Mouse (Mus musculus): Measurements from ENCODE around the gene Luzp1. TPM values are rescaled to one million over a fixed set of nuclear protein-coding genes. Genes with fewer than 3 reads are reported as not detected.

The Luzp1 gene
- polyA plus RNA-seq, 1 experiment from 2014 or later: 140 TPM

- Histone ChIP-seq H3K27me3 (ENCODE audit: insufficient read depth, low read length) (no peaks in the 10 kb centered on the region; the same call in 1 of the 2 replicates), H3K4me1 (ENCODE audit: insufficient read depth) (peaks cover 11% of the 10 kb centered on the region; the same call in 1 of the 2 replicates), H3K9me3 (ENCODE audit: low read depth, low read length) (no peaks in the 10 kb centered on the region), H3K4me3 (ENCODE audit: low read depth, low read length) (peak overlapping the region; percentile 89), H3K36me3 (ENCODE audit: insufficient read depth) (no peaks in the 10 kb centered on the region), H3K9ac (peak overlapping the region; percentile 90), H3K27ac (ENCODE audit: low read depth) (peak overlapping the region; percentile 96), H3K4me2 (peak overlapping the region; percentile 66)
- DNase-seq (peak; percentile 64), ATAC-seq (ENCODE audit: insufficient read depth) (peak; percentile 36)
- WGBS: under 1% methylated on average over 52 of the region's 58 CpGs
- TF ChIP-seq CTCF (IDR thresholded peaks at IDR 0.05; ENCODE audit: low read depth): no peak
Measured at GRCm38 (mm10) chr4:136470347-136471071, 948 bp downstream of the Luzp1 start.

GRCm38 (mm10) chr4:136476692-136477091 is 7.1 kb downstream of the Luzp1 start:
- ATAC-seq (ENCODE audit: insufficient read depth) (no peak), DNase-seq (no peak)
- 95% methylated on average over 1 of the region's 1 CpGs for WGBS
- H3K27ac ChIP-seq (ENCODE audit: low read depth): no peak overlapping the region
- H3K9ac ChIP-seq: no peak overlapping the region
- H3K4me2 ChIP-seq: no peak overlapping the region
- TF ChIP-seq CTCF (IDR thresholded peaks at IDR 0.05; ENCODE audit: low read depth): no peak
- no peaks in the 10 kb centered on the region for H3K9me3 ChIP-seq (ENCODE audit: low read depth, low read length)
- H3K4me1 ChIP-seq (ENCODE audit: insufficient read depth): peaks cover 4% of the 10 kb centered on the region; the same call in 1 of the 2 replicates
- no peaks in the 10 kb centered on the region for H3K36me3 ChIP-seq (ENCODE audit: insufficient read depth)
- H3K4me3 ChIP-seq (ENCODE audit: low read depth, low read length): no peak overlapping the region
- no peaks in the 10 kb centered on the region for H3K27me3 ChIP-seq (ENCODE audit: insufficient read depth, low read length)

DNA sequence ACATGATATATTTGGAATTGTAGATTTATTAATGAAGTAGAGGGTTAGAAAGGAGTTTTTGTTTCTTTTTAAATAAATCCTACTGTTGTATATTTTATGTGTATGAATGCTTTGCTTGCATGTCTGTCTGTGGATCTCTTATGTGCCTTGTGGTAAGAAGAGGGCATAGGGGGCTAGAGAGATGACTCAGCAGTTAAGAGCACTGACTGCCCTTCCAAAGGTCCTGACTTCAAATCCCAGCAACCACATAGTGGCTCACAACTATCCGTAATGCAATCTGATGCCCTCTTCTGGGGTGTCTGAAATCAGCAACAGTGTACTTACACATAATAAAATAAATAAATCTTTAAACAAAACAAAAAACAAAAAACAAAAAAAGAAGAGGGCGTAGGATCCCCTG is 17.0 kb downstream of the Luzp1 start:
- no peaks in the 10 kb centered on the region for H3K4me1 ChIP-seq (ENCODE audit: insufficient read depth)
- no peak overlapping the region for H3K9ac ChIP-seq
- no peak for TF ChIP-seq CTCF (IDR thresholded peaks at IDR 0.05; ENCODE audit: low read depth)
- 75% methylated on average over 2 of the region's 2 CpGs for WGBS
- H3K9me3 ChIP-seq (ENCODE audit: low read depth, low read length): no peaks in the 10 kb centered on the region
- no peak overlapping the region for H3K4me2 ChIP-seq
- no peaks in the 10 kb centered on the region for H3K36me3 ChIP-seq (ENCODE audit: insufficient read depth)
- no peak overlapping the region for H3K4me3 ChIP-seq (ENCODE audit: low read depth, low read length)
- no peak for ATAC-seq (ENCODE audit: insufficient read depth)
- H3K27ac ChIP-seq (ENCODE audit: low read depth): no peak overlapping the region
- no peaks in the 10 kb centered on the region for H3K27me3 ChIP-seq (ENCODE audit: insufficient read depth, low read length)
- DNase-seq: no peak

GRCm38 (mm10) chr4:136495993-136496392 is 26.4 kb downstream of the Luzp1 start:
- no peaks in the 10 kb centered on the region for H3K9me3 ChIP-seq (ENCODE audit: low read depth, low read length)
- TF ChIP-seq CTCF (IDR thresholded peaks at IDR 0.05; ENCODE audit: low read depth): no peak
- no peak for DNase-seq
- H3K27me3 ChIP-seq (ENCODE audit: insufficient read depth, low read length): no peaks in the 10 kb centered on the region
- no peak overlapping the region for H3K4me3 ChIP-seq (ENCODE audit: low read depth, low read length)
- H3K9ac ChIP-seq: no peak overlapping the region
- ATAC-seq (ENCODE audit: insufficient read depth): no peak
- H3K27ac ChIP-seq (ENCODE audit: low read depth): no peak overlapping the region
- H3K4me1 ChIP-seq (ENCODE audit: insufficient read depth): no peaks in the 10 kb centered on the region; the same call in 1 of the 2 replicates
- no peak overlapping the region for H3K4me2 ChIP-seq
- no peaks in the 10 kb centered on the region for H3K36me3 ChIP-seq (ENCODE audit: insufficient read depth)

DNA sequence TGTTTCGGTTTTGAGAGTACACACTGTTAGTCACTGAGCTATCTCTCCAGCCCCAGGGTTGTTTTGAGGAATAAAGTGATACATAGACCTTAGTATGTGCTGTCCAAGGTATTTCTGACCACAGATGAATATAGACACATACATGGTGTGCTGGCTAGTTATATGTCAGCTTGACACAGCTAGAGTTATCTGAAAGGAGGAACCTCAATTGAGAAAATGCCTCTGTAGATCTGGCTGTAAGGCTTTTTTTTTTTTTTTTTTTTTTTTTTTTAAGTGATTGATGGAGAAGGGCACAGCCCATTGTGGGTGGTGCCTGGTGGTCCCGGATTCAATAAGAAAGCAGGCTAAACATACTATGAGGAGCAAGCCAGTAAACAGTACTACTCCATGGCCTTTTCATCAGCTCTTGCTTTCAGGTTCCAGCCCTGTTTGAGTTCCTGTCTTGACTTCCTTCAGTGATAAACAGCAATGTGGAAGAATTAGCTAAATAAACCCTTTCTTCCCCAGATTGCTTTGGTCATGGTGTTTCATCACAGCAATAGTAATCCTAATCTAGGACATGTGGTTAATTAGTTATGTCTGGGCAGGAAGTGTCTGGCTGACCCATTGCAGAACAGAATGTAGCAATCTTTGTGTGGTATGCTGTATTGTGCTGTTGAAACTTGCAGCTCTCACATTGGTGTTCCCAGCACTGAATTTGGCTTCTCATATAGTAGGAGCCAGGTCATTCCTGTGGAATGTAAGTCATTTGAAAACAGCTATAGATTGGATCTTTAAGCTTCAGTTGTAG is 36.1 kb downstream of the Luzp1 start:
- DNase-seq: no peak
- TF ChIP-seq CTCF (IDR thresholded peaks at IDR 0.05; ENCODE audit: low read depth): no peak
- 47% methylated on average over 2 of the region's 2 CpGs for WGBS
- ATAC-seq (ENCODE audit: insufficient read depth): no peak
- H3K9me3 ChIP-seq (ENCODE audit: low read depth, low read length): no peaks in the 10 kb centered on the region
- H3K4me2 ChIP-seq: no peak overlapping the region
- H3K4me1 ChIP-seq (ENCODE audit: insufficient read depth): no peaks in the 10 kb centered on the region; the same call in 1 of the 2 replicates
- no peaks in the 10 kb centered on the region for H3K36me3 ChIP-seq (ENCODE audit: insufficient read depth)
- no peak overlapping the region for H3K9ac ChIP-seq
- no peak overlapping the region for H3K27ac ChIP-seq (ENCODE audit: low read depth)
- no peak overlapping the region for H3K4me3 ChIP-seq (ENCODE audit: low read depth, low read length)
- no peaks in the 10 kb centered on the region for H3K27me3 ChIP-seq (ENCODE audit: insufficient read depth, low read length)

DNA sequence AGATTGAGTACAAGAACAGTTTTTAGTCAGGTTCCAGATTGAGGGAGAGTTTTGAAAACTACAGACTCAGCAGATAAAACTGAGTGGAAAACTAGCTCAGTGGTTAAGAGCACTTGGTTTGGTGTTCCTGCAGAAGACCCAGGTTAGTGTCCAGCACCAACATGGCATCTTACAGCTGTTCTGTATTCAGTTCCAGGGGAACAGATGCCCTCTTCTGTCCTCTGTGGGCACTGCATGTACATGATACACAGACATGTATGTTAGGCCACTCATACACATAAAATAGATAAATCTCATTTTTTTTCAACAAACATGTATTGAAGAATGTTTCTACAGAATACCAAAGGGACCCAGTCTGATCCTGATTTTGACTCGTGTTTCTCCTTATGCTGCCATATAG is 40.3 kb downstream of the Luzp1 start:
- DNase-seq (peak; percentile 40), ATAC-seq (ENCODE audit: insufficient read depth) (no peak)
- TF ChIP-seq CTCF (IDR thresholded peaks at IDR 0.05; ENCODE audit: low read depth): peak; percentile 45
- no peak overlapping the region for H3K9ac ChIP-seq
- H3K27ac ChIP-seq (ENCODE audit: low read depth): no peak overlapping the region
- H3K27me3 ChIP-seq (ENCODE audit: insufficient read depth, low read length): no peaks in the 10 kb centered on the region
- no peaks in the 10 kb centered on the region for H3K9me3 ChIP-seq (ENCODE audit: low read depth, low read length)
- H3K4me3 ChIP-seq (ENCODE audit: low read depth, low read length): no peak overlapping the region
- WGBS: 70% methylated on average over 1 of the region's 1 CpGs
- no peak overlapping the region for H3K4me2 ChIP-seq
- 0 out of 2 replicates have a peak, but pooled peaks cover 5% of the 10 kb centered on the region for H3K4me1 ChIP-seq (ENCODE audit: insufficient read depth)
- H3K36me3 ChIP-seq (ENCODE audit: insufficient read depth): no peaks in the 10 kb centered on the region

- no peak overlapping the region for H3K4me2 ChIP-seq
- no peak overlapping the region for H3K27ac ChIP-seq (ENCODE audit: low read depth)
- no peak for TF ChIP-seq CTCF (IDR thresholded peaks at IDR 0.05; ENCODE audit: low read depth)
- DNase-seq (peak; percentile 48), ATAC-seq (ENCODE audit: insufficient read depth) (no peak)
- no peaks in the 10 kb centered on the region for H3K36me3 ChIP-seq (ENCODE audit: insufficient read depth)
- no peak overlapping the region for H3K4me3 ChIP-seq (ENCODE audit: low read depth, low read length)
- 36% methylated on average over 4 of the region's 4 CpGs for WGBS
- no peaks in the 10 kb centered on the region for H3K27me3 ChIP-seq (ENCODE audit: insufficient read depth, low read length)
- H3K4me1 ChIP-seq (ENCODE audit: insufficient read depth): 0 out of 2 replicates have a peak, but pooled peaks cover 5% of the 10 kb centered on the region
- H3K9me3 ChIP-seq (ENCODE audit: low read depth, low read length): no peaks in the 10 kb centered on the region
- no peak overlapping the region for H3K9ac ChIP-seq
Measured at GRCm38 (mm10) chr4:136511708-136512107, 42.1 kb downstream of the Luzp1 start.

Data from lung, embryonic 14.5 days (tissue).